25 mouse cellular contexts compared by ENCODE assay signal in genomic region chr15:97587571-97588205, GRCm38 (mm10).
DNase-seq lines count a peak whose midpoint lies in the region; ATAC-seq and TF ChIP-seq lines count a peak whose summit lies in the region.
"Had no signal": no experiment of that assay in that cellular context is flagged by ENCODE, and none has a peak within 500 bp of the region (broad histone marks: within the 10 kb centered on the region; RNA-seq: fewer than 3 reads in every experiment).

No protein-coding gene starts in this region.

- H3K27ac ChIP-seq in MEL (ENCODE audit: control insufficient read depth, low read depth, low read length) = no peak overlapping the region

- no peaks in the 10 kb centered on the region for H3K27me3 ChIP-seq in MEL (ENCODE audit: control insufficient read depth in 1 of 2, insufficient read depth in 2 of 2, low read length in 2 of 2)
- H3K27me3 ChIP-seq in myocyte (ENCODE audit: control insufficient read depth, insufficient read depth, insufficient read length) = peaks cover 5% of the 10 kb centered on the region
- H3K27me3 ChIP-seq: CH12.LX, Patski had no signal

- no peak for ATAC-seq in granulocyte monocyte progenitor cell, adult 5-6 weeks (replicated peaks; ENCODE audit: poor library complexity, severe bottlenecking)
- ATAC-seq: activated CD4-positive, CD25-positive, alpha-beta regulatory T cell, adult 4 months; CD4-positive, CD25-positive, alpha-beta regulatory T cell, adult 4 months; Patski had no signal

- peaks cover 0 to 26% of the 10 kb centered on the region in 2 experiments; a peak in 2 of 4 replicates for H3K36me3 ChIP-seq in MEL (ENCODE audit: control insufficient read depth in 1 of 2, insufficient read depth in 2 of 2, low read length in 2 of 2)
- H3K36me3 ChIP-seq in myocyte (ENCODE audit: control insufficient read depth, insufficient read depth) = no peaks in the 10 kb centered on the region
- H3K36me3 ChIP-seq: G1E had no signal

- no peak for TF ChIP-seq RAD21 in MEL (IDR thresholded peaks at IDR 0.05; ENCODE audit: low read depth, low read length)

- no peak overlapping the region for H3K9ac ChIP-seq in MEL (ENCODE audit: control insufficient read depth, low read depth, low read length, poor library complexity, severe bottlenecking)

- peak overlapping the region in 1 of 2 experiments; percentile 5; a peak in 1 of 4 replicates for H3K4me3 ChIP-seq in MEL (ENCODE audit: control insufficient read depth in 1 of 2, insufficient read depth in 1 of 2, low read depth in 2 of 2, low read length in 2 of 2)
- no peak overlapping the region for H3K4me3 ChIP-seq in myocyte

- H3K79me2 ChIP-seq in MEL (ENCODE audit: control insufficient read depth, insufficient read depth, low read length, poor library complexity) = no peaks in the 10 kb centered on the region
- no peaks in the 10 kb centered on the region for H3K79me2 ChIP-seq in myocyte (ENCODE audit: control insufficient read depth, insufficient read depth)

- H3K4me1 ChIP-seq in MEL (ENCODE audit: control insufficient read depth in 1 of 2, insufficient read depth in 2 of 2, low read length in 2 of 2) = peaks cover 20 to 31% of the 10 kb centered on the region in 2 experiments

- DNase-seq in MEL (ENCODE audit: low read depth, low spot score) = peak; percentile 51
- peak; percentile 57 for DNase-seq in NIH3T3 (ENCODE audit: low read depth)
- peak; percentile 79 for DNase-seq in R1 (ENCODE audit: low read depth, low spot score)
- DNase-seq in lung, postnatal 10 days = no peak
- DNase-seq in testis, postnatal 10 days (ENCODE audit: low spot score) = no peak
- no peak for DNase-seq in embryo, embryonic 11 days
- DNase-seq: adrenal gland, adult 2 months; adrenal gland, adult 8-10 months; adrenal gland, postnatal 10 days; adrenal gland, postnatal 14 days; adrenal gland, postnatal 25 days; adrenal gland, postnatal 36 days; B cell, adult 2 months; cerebellum, adult 11 months; cerebellum, adult 11-12 months; cerebellum, adult 18-20 months; cerebellum, adult 2 months; cerebellum, adult 8-10 months had no signal

- TF ChIP-seq POLR2A in MEL (IDR thresholded peaks at IDR 0.05; ENCODE audit: control insufficient read depth in 1 of 2, insufficient read depth in 1 of 2, low read depth in 1 of 2, low read length in 2 of 2, poor library complexity in 1 of 2) (no peak), myocyte (IDR thresholded peaks at IDR 0.05; ENCODE audit: insufficient read length, low read depth) (no peak)

- H3K9me3 ChIP-seq in MEL (replicated peaks; ENCODE audit: insufficient read depth, low read length) = no peaks in the 10 kb centered on the region

- H3ac ChIP-seq in myocyte (ENCODE audit: control insufficient read depth, insufficient read length) = no peak overlapping the region

- H3K4me2 ChIP-seq in myocyte (ENCODE audit: low read depth) = no peak overlapping the region

- TF ChIP-seq EP300 in MEL (IDR thresholded peaks at IDR 0.05; ENCODE audit: low read depth in 1 of 2, low read length in 2 of 2) = peak; percentile 32 to 63; a peak in 1 of 4 replicates

- no peak for TF ChIP-seq CTCF in MEL (IDR thresholded peaks at IDR 0.05 in 2 of 3, conservative IDR thresholded peaks at IDR 0.05 in 1 of 3; ENCODE audit: control insufficient read depth in 1 of 3, insufficient read depth in 1 of 3, low read depth in 2 of 3, low read length in 3 of 3, poor library complexity in 1 of 3, severe bottlenecking in 1 of 3)

TF ChIP-seq in MEL, 35 proteins besides CTCF, POLR2A, EP300 and RAD21:
- TF ChIP-seq MYB (IDR thresholded peaks at IDR 0.05; ENCODE audit: low read depth, low read length) (peak; percentile 63), TCF12 (IDR thresholded peaks at IDR 0.05; ENCODE audit: low read depth, low read length) (peak; percentile 47; the same call in 1 of the 2 replicates), ZNF384 (IDR thresholded peaks at IDR 0.05; ENCODE audit: low read depth, low read length) (peak; percentile 34; the same call in 1 of the 2 replicates), MAZ (IDR thresholded peaks at IDR 0.05; ENCODE audit: low read depth, low read length) (no peak), ETS1 (IDR thresholded peaks at IDR 0.05; ENCODE audit: low read depth, low read length) (peak; percentile 56; the same call in 1 of the 2 replicates), MAFK (IDR thresholded peaks at IDR 0.05; ENCODE audit: borderline replicate concordance, low read depth, low read length) (0 out of 2 replicates have a peak, but pooled peaks have one; percentile 22), BHLHE40 (IDR thresholded peaks at IDR 0.05; ENCODE audit: borderline replicate concordance, low read depth, low read length) (peak; percentile 34; the same call in 1 of the 2 replicates), MXI1 (IDR thresholded peaks at IDR 0.05; ENCODE audit: low read depth, low read length) (peak; percentile 6; the same call in 1 of the 2 replicates), SMC3 (IDR thresholded peaks at IDR 0.05; ENCODE audit: low read depth, low read length) (no peak)

TF ChIP-seq in myocyte, 11 proteins besides CTCF, POLR2A, EP300 and RAD21:
- TF ChIP-seq MYOD1 (IDR thresholded peaks at IDR 0.05; ENCODE audit: control insufficient read depth in 1 of 3, insufficient read length in 2 of 3, low read depth in 2 of 3) = peak in 2 of 3 experiments; percentile 29 to 47
- no peak for TF ChIP-seq CEBPB (IDR thresholded peaks at IDR 0.05; ENCODE audit: insufficient read depth, poor library complexity, severe bottlenecking)
- TF ChIP-seq TCF3 (IDR thresholded peaks at IDR 0.05; ENCODE audit: insufficient read length, low read depth) = no peak
- no peak for TF ChIP-seq E2F4 (IDR thresholded peaks at IDR 0.05; ENCODE audit: insufficient read depth)

Comparison
In these comparisons a context has a peak if more than half of its experiments do, and no peak if none do; other contexts are left out.
1. DNase-seq: peak in MEL (single experiment), NIH3T3 (single experiment) and R1 (single experiment); none in lung, postnatal 10 days (single experiment), testis, postnatal 10 days (single experiment) and embryo, embryonic 11 days (single experiment).